ENCODE assay signal across 8 mouse cellular contexts in the genomic region with DNA sequence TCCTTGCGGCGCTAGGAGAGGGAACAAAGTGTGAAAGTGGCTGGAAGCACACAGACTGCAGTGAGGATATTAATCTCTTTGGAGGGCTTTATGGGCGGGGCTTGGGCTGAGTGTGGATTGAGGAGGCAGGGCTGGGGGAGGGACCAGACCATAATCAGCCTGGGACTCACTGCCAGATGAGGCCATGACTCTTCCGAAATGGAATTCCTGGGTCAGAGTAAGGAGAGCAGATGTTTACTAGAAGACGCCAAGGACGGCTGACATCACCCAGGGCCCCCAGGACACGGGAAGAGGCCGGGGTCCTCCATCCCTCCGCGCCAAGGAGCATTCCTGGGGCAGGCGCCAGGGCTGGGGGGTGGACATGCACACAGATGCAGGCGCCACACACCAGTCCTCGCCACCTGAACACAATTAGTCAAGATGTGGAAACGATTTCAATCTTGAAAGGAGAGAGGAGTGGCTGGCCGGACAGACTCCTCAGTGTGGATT. TPM values are rescaled to one million over a fixed set of nuclear protein-coding genes. Genes with fewer than 3 reads are reported as not detected.
DNase-seq lines count a peak whose midpoint lies in the region; ATAC-seq lines count a peak whose summit lies in the region.

No protein-coding gene starts in this region.

- H3K9ac ChIP-seq in heart, embryonic 11.5 days (ENCODE audit: low read depth, low read length) = no peak overlapping the region

- H3K36me3 ChIP-seq in heart, embryonic 11.5 days (ENCODE audit: control insufficient read depth, insufficient read depth, low read length) = no peaks in the 10 kb centered on the region

- ATAC-seq in heart, embryonic 11.5 days (replicated peaks; ENCODE audit: insufficient number of reproducible peaks, low FRiP score, low TSS enrichment) = peak; percentile 64; the same call in 1 of the 2 replicates

- peak overlapping the region; percentile 43 for H3K4me2 ChIP-seq in heart, embryonic 11.5 days

- H3K4me3 ChIP-seq in heart, embryonic 11.5 days (ENCODE audit: low read depth, low read length) = no peak overlapping the region

- peak; percentile 23 for DNase-seq in Muller cell, postnatal 12 days (ENCODE audit: inconsistent ontology term)
- peak; percentile 67 for DNase-seq in embryo, embryonic 10 days (ENCODE audit: low spot score)
- peak; percentile 65 to 67 for DNase-seq in kidney, postnatal 25 days
- DNase-seq in skeletal muscle tissue, adult 2 months (ENCODE audit: low read depth, low spot score) = peak; percentile 78
- no peak for DNase-seq in right cerebral cortex, postnatal 14 days
- no peak for DNase-seq in frontal cortex, adult 2 months (ENCODE audit: extremely low spot score in 1 of 2, low spot score in 1 of 2)
- no peak for DNase-seq in thymus, adult 18-20 months

- 0 out of 2 replicates have a peak, but pooled peaks cover 2% of the 10 kb centered on the region for H3K4me1 ChIP-seq in heart, embryonic 11.5 days (ENCODE audit: control insufficient read depth, insufficient read depth, low read length)

- H3K27ac ChIP-seq in heart, embryonic 11.5 days (ENCODE audit: low read depth, low read length) = no peak overlapping the region

- H3K27me3 ChIP-seq in heart, embryonic 11.5 days (ENCODE audit: control insufficient read depth, insufficient read depth, low read length) = no peaks in the 10 kb centered on the region

- H3K9me3 ChIP-seq in heart, embryonic 11.5 days (replicated peaks; ENCODE audit: control insufficient read depth, low read length) = no peaks in the 10 kb centered on the region

- WGBS in heart, embryonic 11.5 days (ENCODE audit: insufficient replicate concordance) = 39% methylated on average over 15 of the region's 15 CpGs

RNA-seq across cellular contexts. Expression of gene Adamts2, which starts 20.4 kb away (rescaled TPM):
- 2.5 and 2.9 TPM in 2 replicates for polyA plus RNA-seq in heart, embryonic 11.5 days (2014; fragmentation: Nextera tagmentation; extraction: Ambion mirVana)
- 6.6 and 7.5 TPM in 2 replicates for polyA plus RNA-seq in frontal cortex, adult 2 months (2012; rRNA removed)

Comparison
In these comparisons a context has a peak if more than half of its experiments do, and no peak if none do; other contexts are left out.
1. DNase-seq: peak in Muller cell, postnatal 12 days (single experiment), embryo, embryonic 10 days (single experiment), kidney, postnatal 25 days (2 of 2) and skeletal muscle tissue, adult 2 months (single experiment); none in right cerebral cortex, postnatal 14 days (single experiment), frontal cortex, adult 2 months (0 of 2) and thymus, adult 18-20 months (0 of 2).